Mouse (Mus musculus) embryo, embryonic 11 days (tissue): ENCODE measurements around the gene Crtc1.
A peak's percentile ranks its signal among the peaks of the same experiment; 100 is the strongest.

ENCODE experiments used
- DNase-seq: peaks from one replicate; pipeline ENCODE4 v3.0.0-alpha.2; 2015

The Crtc1 gene

DNA sequence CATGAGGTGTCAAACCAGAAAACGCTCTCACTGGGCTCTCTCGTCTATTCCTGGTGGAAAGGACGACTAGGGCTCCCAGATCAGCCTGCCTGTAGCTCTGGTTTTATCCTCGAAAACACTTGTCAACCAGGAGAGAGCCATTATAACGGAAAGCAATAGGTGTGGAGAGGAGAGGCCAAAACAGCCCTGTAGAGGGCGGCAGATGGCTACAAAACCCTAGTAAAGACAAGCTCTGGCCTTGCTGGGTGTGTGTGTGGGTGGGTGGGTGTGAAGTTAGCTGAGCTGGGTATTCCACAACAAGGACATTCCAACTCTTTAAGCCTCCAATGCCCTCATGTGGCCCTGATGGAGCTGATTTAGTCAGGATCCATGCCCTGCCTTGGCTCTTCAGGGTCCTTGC lies 95.7 kb downstream of the Crtc1 start:
- peak; percentile 56 for DNase-seq

- peak; percentile 48 for DNase-seq
Measured at GRCm38 (mm10) chr8:70343076-70343475, 96.3 kb downstream of the Crtc1 start.

DNA sequence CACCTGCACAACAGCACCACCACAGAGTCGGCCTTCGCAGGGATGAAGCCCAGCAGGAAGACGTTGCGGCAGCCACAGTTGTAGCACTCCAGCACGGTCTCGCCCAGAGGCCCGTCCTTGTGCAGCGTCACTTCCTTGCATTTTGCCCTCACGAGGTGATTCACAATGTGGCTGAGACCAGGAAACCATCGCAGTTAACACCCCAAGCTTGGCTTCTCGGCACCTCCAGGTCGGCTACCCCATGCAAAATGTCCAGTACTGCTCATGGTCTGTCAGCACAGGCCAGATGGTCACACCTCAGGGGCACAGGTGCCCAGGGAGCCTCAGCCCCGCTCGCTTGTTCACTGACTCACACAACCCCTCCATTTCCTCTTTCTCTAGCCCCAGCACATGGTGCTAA lies 97.4 kb downstream of the Crtc1 start:
- no peak for DNase-seq

- no peak for DNase-seq
Measured at GRCm38 (mm10) chr8:70340659-70341058, 98.7 kb downstream of the Crtc1 start.

DNA sequence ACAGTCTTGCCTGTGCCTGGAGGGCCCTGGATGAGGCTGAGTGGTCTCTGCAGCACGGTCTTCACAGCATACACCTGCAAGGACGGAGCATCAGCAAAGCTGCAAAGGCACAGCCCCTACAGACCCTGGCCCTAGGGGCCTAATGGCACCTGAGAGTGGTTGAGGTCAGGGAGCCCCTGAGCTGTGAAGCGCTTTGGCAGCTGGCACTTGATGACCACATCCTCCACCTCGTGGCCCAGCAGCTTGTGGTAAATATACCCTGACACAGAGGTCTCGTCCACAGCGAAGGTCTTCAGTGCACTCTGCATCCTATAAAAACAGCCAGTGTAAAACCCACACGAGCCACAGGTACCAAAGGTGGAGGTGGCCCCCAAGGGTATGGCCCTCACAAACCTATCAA lies 100.4 kb downstream of the Crtc1 start:
- DNase-seq: no peak

DNA sequence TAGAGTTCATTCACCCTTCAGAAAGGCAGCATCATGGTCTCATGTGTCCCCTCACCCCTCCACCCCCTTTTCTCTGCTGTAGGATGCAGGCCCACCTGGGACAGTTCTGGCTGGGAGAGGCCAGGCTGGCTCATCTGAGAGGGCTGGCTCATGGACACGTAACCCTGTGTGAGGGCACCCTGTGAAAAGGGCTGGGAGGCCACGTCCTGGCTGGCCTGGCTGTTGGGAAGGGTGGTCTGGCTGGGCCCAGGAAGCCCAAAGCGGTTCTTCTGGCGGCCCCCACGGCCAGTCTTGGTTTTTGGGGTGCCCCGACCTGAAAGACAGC lies 106.5 kb downstream of the Crtc1 start:
- no peak for DNase-seq
